Mouse (Mus musculus): ENCODE results near the gene 1110008P14Rik.

DNA sequence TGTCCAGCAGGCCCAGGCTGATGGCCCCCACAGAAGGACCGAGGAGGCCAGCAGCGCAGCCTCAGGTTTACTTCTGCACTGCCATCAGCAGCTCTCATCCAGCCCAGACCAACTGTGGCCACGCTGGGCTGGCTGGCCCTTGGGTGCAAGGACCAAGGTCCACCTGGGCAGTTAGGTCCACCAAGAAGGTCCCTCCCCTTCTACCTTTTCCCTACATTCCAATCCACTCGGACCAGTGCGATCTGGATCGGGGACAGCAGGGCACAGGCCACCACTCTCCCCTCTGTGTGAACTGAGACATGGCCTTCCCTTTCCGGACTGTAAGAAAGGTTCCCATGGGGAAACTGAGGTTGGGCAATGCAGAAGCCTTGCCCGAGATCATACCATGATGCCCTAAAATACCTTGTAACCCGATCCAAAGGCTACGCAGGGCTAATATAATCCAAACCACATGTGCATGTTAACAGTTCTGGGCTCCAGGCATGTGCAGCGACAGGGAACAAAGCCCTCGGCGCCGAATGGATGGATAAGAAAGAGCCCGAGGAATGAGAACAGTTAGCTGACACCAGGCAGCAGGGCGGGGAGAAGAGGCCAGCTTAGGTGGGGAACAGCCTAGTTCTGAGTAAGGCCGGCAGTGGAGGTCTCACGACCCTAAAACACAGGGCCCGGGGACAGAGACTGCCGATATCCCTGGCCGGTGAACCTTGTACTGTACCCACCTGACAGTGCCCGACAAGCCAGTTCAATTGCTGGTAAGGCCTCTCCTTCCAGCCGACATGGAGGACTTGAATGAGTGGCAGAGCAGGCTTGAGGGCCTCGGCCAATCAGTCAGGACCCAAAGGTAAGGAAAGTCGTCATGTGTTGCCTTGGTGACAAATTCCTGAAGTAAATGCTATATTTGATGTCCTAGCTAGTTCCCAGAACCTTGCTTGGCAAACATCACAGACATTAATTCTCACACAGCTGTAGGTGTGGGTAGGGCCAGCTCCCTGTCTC, 27.0 kb upstream of the 1110008P14Rik start:
- TF ChIP-seq SRF (IDR thresholded peaks at IDR 0.05; ENCODE audit: control insufficient read depth, insufficient read length, low read depth) (no peak), TCF3 (IDR thresholded peaks at IDR 0.05; ENCODE audit: insufficient read length, low read depth) (no peak)

All from myocyte (in vitro differentiated cells).